Mouse (Mus musculus) lung, adult 2 months (tissue): Measurements from ENCODE around the gene Usp29.

Source experiments
- CTCF ChIP-seq: fragments of 200-500 bp; IDR thresholded peaks from 2 replicates; pipeline ENCODE4 v1.5.1; 2011; ENCODE audit warnings: mild to moderate bottlenecking, low read length, control low read depth; ENCODE audit not compliant: insufficient read depth
- POLR2A ChIP-seq: fragments of 200-500 bp; IDR thresholded peaks from 2 replicates; pipeline ENCODE4 v1.6.1; 2011; ENCODE audit warnings: low read depth, mild to moderate bottlenecking, control low read depth, low read length, borderline replicate concordance; ENCODE audit errors: extremely low read depth

DNA sequence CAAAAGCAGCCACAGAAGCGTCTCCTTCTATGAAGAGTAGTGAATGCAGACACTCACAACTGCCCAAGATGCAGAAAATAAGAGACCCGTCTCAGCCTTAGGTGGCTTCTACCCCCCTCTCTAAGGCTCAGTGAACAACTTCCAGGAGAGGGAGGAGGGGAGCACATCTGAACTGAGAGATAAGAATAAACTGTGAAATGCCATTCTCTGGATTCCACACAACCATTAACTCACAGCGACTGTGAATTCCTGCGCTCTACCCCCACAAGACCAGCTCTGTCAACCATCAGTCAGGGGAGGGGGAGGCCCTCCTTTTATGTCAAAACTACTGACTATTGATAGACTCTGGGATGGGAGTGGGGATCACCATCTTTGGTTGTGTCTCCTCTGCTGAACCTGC lies 47.3 kb downstream of the Usp29 start:
- TF ChIP-seq CTCF (no peak), POLR2A (no peak)
